Mouse (Mus musculus) heart, postnatal 25 days (tissue): ENCODE data around the gene Pabpn1l. TPM values are rescaled to one million over a fixed set of nuclear protein-coding genes. Genes with fewer than 3 reads are reported as not detected.
"Not testable (repeated sequence)": the region's sequence is repeated elsewhere in the genome, so short reads cannot be mapped to it uniquely, and the experiment has no call there.

ENCODE experiments used
- DNase-seq: peaks from one replicate; pipeline ENCODE4 v3.0.0; 2022; ENCODE audit warnings: low spot score
- intact Hi-C: fragments of 180-260 bp; cut with DNase I; formaldehyde crosslinking; loops from one replicate; pipeline ENCODE4 v1.15.1; 2025
- total RNA-seq, 2 experiments: library from RNA; stranded (reverse); gene quantifications; 2 replicates each; pipeline ENCODE4 v1.2.3; 2021

The Pabpn1l gene
- total RNA-seq, 2 experiments from 2014 or later = not detected

- intact Hi-C loops = no loop called here
Measured at GRCm38 (mm10) chr8:122651326-122651921, 28.9 kb upstream of the Pabpn1l start.

GRCm38 (mm10) chr8:122648192-122648970, 25.8 kb upstream of the Pabpn1l start:
- no peak for DNase-seq
- intact Hi-C loops = no loop called here

More at GRCm38 (mm10) chr8:122651326-122651921, 28.9 kb upstream of the Pabpn1l start:
- no peak for DNase-seq

GRCm38 (mm10) chr8:122646337-122646736, 23.8 kb upstream of the Pabpn1l start:
- intact Hi-C loops = no loop called here

DNA sequence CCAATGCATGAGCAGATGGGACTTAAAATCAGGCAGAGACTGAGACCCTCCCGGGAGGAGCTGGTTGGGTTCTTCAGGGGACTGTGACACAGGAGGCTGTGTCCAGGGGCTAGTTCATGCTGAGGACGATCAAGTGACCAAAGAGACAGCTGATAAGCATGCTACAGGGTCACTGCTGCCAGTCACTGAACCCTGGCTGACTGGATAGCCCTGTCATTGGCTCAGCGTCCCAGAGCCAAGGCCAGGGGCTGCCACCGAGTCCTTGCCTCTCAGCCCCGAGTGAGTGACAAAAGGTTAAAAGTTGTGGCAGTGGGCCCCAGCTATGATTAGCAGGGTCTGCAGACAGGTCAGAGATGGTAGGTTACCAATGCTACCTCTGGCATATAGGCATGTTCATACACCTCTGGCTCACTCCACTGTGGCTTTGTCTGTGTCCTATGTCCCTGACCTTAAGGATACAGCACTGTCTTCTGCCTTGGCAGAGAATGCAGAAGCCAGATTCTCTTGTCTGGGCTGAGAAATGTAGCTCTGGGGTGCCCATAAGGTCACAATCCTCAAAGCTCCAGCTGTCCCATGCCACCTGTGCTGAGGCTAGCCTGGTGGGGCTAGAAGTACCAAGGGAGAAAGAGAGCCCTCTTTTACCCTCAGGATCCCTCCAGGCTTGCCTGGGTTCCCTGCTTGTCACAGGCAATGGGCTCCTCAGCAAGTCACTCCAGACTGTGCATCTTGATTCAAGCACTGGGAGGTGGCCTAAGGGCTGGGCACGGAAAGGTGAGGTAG, 21.8 kb upstream of the Pabpn1l start:
- DNase-seq = no peak
- intact Hi-C loops = no loop called here

More at GRCm38 (mm10) chr8:122646337-122646736, 23.8 kb upstream of the Pabpn1l start:
- no peak for DNase-seq

DNA sequence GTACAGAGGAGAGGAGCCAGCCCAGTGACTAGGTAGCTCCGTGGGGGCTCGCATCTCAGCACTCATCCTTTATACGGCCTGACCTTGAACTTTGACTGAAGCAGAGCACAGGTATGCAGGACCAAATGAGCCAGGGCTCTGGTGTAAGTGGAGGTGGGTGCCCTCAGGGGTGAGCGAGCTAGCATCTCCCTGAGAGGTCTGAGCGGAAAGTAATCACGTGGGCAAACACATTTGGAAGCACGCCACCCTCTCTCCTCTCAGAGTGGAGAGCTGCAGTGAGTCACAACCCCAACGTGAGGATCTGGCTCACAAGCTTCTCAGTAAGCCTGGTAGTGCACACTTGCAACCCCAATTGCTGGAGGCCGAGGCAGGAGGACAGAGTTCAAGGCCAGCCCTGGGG, 19.5 kb upstream of the Pabpn1l start:
- no peak for DNase-seq
- intact Hi-C loops = no loop called here

- intact Hi-C loops = no loop called here
- DNase-seq = no peak
Measured at GRCm38 (mm10) chr8:122641406-122641805, 18.9 kb upstream of the Pabpn1l start.

- DNase-seq = no peak
Measured at GRCm38 (mm10) chr8:122640825-122641224, 18.3 kb upstream of the Pabpn1l start.

GRCm38 (mm10) chr8:122639521-122640248, 17.1 kb upstream of the Pabpn1l start:
- peak; percentile 76 for DNase-seq
- intact Hi-C loops = no loop called here

More at GRCm38 (mm10) chr8:122640825-122641224, 18.3 kb upstream of the Pabpn1l start:
- intact Hi-C loops = no loop called here

DNA sequence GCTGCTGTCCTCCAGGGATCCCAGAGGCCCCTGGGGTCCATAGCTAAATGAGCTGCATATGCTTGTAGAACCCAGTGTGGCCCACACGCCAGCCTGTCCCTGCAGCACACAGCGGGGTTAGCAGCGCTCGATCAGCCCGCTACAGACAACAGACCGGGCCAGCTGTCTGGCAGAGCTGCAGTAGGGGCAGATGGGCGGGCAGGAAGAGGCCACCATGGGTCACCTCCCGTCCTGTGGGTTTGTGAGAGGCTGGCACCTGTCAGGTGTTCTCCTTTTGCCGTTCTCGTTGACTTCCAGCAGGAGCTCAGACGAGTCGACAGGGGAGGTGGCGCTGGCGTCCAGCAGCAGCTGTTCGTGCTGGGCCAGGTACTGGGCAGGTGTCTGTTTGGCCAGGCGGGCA, 16.1 kb upstream of the Pabpn1l start:
- DNase-seq = no peak
- intact Hi-C loops = no loop called here

DNA sequence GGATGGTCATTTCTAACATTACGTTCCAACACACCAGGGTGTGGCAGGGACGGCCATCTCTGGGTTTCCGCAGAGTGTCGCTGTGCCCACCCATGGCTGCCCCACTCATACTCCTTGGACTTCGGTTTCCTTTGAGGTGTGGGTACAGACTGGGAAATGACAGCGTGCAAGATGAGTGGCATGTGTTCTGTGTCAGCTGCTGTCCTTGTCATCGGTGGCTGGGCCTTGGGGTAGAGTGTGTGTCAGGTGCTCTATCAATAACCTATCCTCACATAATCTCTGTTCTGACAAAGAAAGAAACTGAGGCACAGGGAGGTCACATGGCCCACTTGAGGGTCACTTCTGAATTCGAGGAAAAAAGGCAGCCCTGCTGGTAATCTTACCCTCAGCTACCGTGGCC, 14.7 kb upstream of the Pabpn1l start:
- intact Hi-C loops = no loop called here

DNA sequence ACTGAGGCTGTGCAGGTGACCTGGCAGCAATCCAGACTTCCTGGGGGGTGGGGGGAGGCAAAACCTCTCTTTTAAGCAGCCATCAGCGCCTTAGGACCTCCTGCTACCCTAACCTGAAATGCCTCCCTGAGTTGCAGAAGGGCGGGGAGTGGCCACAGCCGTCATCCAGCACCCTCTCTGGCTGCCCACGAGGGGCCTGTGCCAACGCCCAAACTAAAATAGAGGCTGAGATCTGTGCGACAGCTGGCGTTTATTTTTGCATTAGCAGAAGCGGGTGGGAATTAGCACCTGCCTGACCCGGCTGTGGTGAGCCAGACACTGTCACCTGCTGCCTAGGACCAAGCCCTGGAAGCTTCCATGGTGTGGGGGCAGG, 14.2 kb upstream of the Pabpn1l start:
- intact Hi-C loops = no loop called here
- no peak for DNase-seq

More for the DNA sequence above, 14.7 kb upstream of the Pabpn1l start:
- no peak for DNase-seq

DNA sequence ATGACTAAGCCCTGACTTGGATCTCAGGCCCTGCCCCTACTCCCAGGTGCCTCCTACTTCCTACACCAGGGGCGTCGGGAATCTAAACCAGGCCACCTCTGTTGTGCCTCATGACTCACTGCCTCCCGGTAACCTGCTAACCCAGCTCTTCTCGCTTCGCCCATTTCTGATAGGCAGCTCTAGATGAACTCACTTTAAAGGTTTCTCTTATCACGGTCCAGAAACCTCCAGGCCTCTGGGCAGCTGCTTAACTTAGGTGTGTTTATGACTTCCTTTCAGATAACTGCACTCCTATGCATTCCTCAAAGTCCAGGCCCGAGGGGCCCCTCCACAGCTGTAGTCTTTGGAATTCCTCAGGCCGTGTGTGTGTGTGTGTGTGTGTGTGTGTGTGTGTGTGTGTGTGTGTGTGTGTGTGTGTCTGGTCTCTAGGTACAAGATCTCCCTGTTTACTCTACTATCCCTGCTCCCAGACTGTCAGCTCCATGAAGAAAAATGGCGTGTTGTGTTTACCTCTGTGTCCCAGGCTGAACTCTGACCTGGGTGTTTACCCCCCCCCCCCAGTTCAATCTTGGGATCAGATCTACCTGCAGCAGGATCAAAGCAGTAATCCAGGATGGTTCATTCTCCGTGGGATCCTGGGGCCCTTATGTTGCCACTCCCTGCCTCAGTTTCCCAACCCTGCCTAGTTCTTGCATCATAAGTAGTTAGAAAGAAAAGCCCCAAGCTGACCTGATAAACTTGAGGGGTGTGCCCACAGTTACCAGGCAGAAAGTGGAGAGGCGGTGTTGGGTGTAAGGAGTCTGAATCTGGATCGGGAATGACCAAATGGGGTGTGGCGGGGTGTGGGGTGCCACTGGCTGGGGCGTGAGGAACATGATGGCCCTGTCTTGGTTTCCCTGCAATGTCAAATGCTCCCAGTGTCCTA, 13.6 kb upstream of the Pabpn1l start:
- DNase-seq = no peak
- intact Hi-C loops = no loop called here

DNA sequence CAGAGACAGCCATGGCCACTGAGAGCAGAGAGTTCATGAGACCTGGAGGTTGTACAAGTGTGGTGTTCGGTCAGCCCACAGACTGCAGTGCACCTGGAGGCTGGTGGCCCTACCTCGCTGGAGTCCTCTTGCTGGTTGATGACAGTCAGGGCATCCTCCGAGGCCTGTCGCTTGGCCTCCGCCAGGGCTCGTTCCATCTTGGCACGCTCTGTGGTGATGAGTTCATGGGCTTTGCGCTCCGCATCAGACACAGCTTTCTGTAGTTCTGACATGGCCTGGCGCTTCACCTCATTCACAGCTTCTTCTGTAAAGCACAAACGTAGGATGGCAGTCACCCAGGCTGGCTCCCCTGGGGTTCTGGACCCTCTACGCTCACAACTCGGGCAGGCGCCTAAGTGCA, 10.7 kb upstream of the Pabpn1l start:
- DNase-seq = no peak
- intact Hi-C loops = no loop called here

GRCm38 (mm10) chr8:122632134-122632533, 9.6 kb upstream of the Pabpn1l start:
- intact Hi-C loops, DNase-seq: not testable (repeated sequence)

- intact Hi-C loops = no loop called here
- DNase-seq = no peak
Measured at GRCm38 (mm10) chr8:122630696-122631095, 8.2 kb upstream of the Pabpn1l start.

GRCm38 (mm10) chr8:122629388-122629787, 6.8 kb upstream of the Pabpn1l start:
- DNase-seq = no peak
- intact Hi-C loops = no loop called here

DNA sequence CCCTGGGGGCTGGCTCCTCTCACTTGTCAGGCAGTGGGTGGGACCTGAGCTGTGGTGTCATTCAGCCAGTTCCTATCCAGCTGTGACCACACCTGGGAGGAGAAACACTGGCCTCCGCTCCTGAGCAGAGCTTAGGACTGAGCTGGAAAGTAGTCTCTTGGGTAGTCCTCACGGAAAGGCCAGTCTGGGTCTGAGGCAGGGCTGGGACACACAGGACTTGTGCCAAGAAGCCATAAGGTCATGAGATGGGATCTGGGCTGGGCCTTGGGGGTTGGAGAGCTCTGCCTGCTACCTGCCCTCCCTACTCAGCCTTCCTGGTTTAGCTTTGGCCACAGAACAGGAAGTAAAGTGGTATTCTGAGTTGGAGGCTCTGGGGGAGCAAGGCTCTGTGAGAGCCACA, 4.4 kb upstream of the Pabpn1l start:
- intact Hi-C loops = no loop called here
- DNase-seq = no peak

DNA sequence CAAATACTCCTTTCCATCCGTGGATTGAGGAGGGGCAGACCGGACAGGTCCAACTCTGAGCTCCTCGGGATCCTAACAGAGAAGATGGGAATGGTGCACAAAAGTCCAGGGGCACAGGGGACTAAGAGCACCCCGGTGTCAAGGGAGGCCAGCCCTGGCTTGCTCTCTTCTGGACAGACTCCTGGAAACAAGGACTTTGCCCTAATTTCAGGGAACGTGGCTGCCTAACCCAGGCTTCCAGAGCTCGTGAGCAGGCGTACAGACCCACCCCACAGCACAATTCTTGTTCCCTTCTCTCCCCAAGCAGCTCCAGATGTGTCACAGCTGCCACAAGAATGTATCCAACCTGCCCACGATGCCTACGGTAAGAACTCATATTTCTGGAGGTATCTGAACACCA, 3.3 kb upstream of the Pabpn1l start:
- DNase-seq = no peak
- intact Hi-C loops = no loop called here

DNA sequence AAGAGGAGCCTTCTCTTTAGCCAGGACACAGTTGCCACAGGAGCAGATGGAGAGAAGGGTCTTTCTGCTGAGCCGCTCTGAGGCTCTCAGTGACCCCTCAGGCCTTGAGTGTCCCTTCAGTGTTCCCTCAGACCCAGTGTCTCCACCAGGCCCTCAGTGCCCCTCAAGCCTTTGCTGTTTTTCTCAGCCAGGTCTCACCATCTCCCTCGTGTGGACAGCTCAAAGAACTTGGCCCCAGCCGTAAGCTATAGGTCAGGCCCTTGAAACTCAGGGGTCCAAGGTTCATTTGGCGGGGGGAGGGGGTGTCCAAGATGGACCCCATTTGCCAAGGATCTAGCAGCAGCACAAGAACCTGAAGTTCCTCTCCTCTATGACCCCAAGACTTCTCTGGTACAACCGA, 2.1 kb upstream of the Pabpn1l start:
- no peak for DNase-seq
- intact Hi-C loops = loop anchor here (5.0 kb wide), 1 partner anchor 38 kb away; no protein-coding TSS in a partner anchor
